Mouse (Mus musculus): ENCODE data around the gene Dock10.

The Dock10 gene

GRCm38 (mm10) chr1:80616671-80617070 lies 141.7 kb downstream of the Dock10 start:
- intact Hi-C loops (cut with DNase I): no loop called here

GRCm38 (mm10) chr1:80614750-80615149 lies 143.6 kb downstream of the Dock10 start:
- intact Hi-C loops (cut with DNase I): no loop called here

- intact Hi-C loops (cut with DNase I): no loop called here
Measured at GRCm38 (mm10) chr1:80613395-80614011, 144.8 kb downstream of the Dock10 start.

- intact Hi-C loops (cut with DNase I): loop anchor here (5.0 kb wide), 1 partner anchor 35 kb away; no protein-coding TSS in a partner anchor
Measured at GRCm38 (mm10) chr1:80607546-80607945, 150.8 kb downstream of the Dock10 start.

GRCm38 (mm10) chr1:80606131-80606754 lies 152.1 kb downstream of the Dock10 start:
- intact Hi-C loops (cut with DNase I): loop anchor here (5.0 kb wide), 1 partner anchor 36 kb away; no protein-coding TSS in a partner anchor

GRCm38 (mm10) chr1:80604332-80604731 lies 154.0 kb downstream of the Dock10 start:
- intact Hi-C loops (cut with DNase I): no loop called here

GRCm38 (mm10) chr1:80603081-80603480 lies 155.2 kb downstream of the Dock10 start:
- intact Hi-C loops (cut with DNase I): no loop called here

- intact Hi-C loops (cut with DNase I): no loop called here
Measured at GRCm38 (mm10) chr1:80583281-80583680, 175.0 kb downstream of the Dock10 start.

- intact Hi-C loops (cut with DNase I): no loop called here
Measured at GRCm38 (mm10) chr1:80582186-80582585, 176.1 kb downstream of the Dock10 start.

GRCm38 (mm10) chr1:80576898-80577297 lies 181.4 kb downstream of the Dock10 start:
- intact Hi-C loops (cut with DNase I): no loop called here

GRCm38 (mm10) chr1:80556446-80556845 lies 201.9 kb downstream of the Dock10 start:
- intact Hi-C loops (cut with DNase I): no loop called here

GRCm38 (mm10) chr1:80541522-80541921 lies 216.8 kb downstream of the Dock10 start:
- intact Hi-C loops (cut with DNase I): no loop called here

- intact Hi-C loops (cut with DNase I): no loop called here
Measured at GRCm38 (mm10) chr1:80522197-80522596, 236.1 kb downstream of the Dock10 start.

GRCm38 (mm10) chr1:80520456-80520855 lies 237.9 kb downstream of the Dock10 start:
- intact Hi-C loops (cut with DNase I): no loop called here

- intact Hi-C loops (cut with DNase I): no loop called here
Measured at GRCm38 (mm10) chr1:80519893-80520292, 238.4 kb downstream of the Dock10 start.

- intact Hi-C loops (cut with DNase I): loop anchor here (2.0 kb wide), 1 partner anchor 335 kb away; no protein-coding TSS in a partner anchor
Measured at GRCm38 (mm10) chr1:80515836-80516235, 242.5 kb downstream of the Dock10 start.

GRCm38 (mm10) chr1:80512210-80512948 lies 245.9 kb downstream of the Dock10 start:
- intact Hi-C loops (cut with DNase I): no loop called here

- intact Hi-C loops (cut with DNase I): loop anchor here (5.0 kb wide), 1 partner anchor 92 kb away; no protein-coding TSS in a partner anchor
Measured at GRCm38 (mm10) chr1:80504757-80505156, 253.6 kb downstream of the Dock10 start.

GRCm38 (mm10) chr1:80504081-80504480 lies 254.2 kb downstream of the Dock10 start:
- intact Hi-C loops (cut with DNase I): no loop called here

- intact Hi-C loops (cut with DNase I): no loop called here
Measured at GRCm38 (mm10) chr1:80502456-80503165, 255.7 kb downstream of the Dock10 start.

GRCm38 (mm10) chr1:80499264-80499663 lies 259.1 kb downstream of the Dock10 start:
- intact Hi-C loops (cut with DNase I): no loop called here

Data from adrenal gland (tissue).